Mouse (Mus musculus): Measurements from ENCODE around the gene Emc4.

Emc4 gene

GRCm38 (mm10) chr2:112367726-112368673 lies at the start of gene Emc4:
Gene Emc4, minus strand, starts transcription at chr2:112368027.
- peak; percentile 94 to 95 for DNase-seq

GRCm38 (mm10) chr2:112407030-112407429 lies 39.2 kb upstream of the Emc4 start:
- DNase-seq = no peak

- no peak for DNase-seq
These were observed 28.8 kb upstream of the Emc4 start for GRCm38 (mm10) chr2:112396649-112397048.

- no peak for DNase-seq
These were observed 26.1 kb upstream of the Emc4 start for GRCm38 (mm10) chr2:112393958-112394357.

GRCm38 (mm10) chr2:112392689-112393088 lies 24.9 kb upstream of the Emc4 start:
- DNase-seq = no peak

GRCm38 (mm10) chr2:112391346-112392000 lies 23.6 kb upstream of the Emc4 start:
- DNase-seq = no peak

GRCm38 (mm10) chr2:112390843-112391242 lies 23.0 kb upstream of the Emc4 start:
- DNase-seq = no peak

GRCm38 (mm10) chr2:112381219-112381618 lies 13.4 kb upstream of the Emc4 start:
- DNase-seq = no peak

GRCm38 (mm10) chr2:112380131-112380530 lies 12.3 kb upstream of the Emc4 start:
- no peak for DNase-seq

GRCm38 (mm10) chr2:112378973-112379898 lies 11.4 kb upstream of the Emc4 start, which contains the start of gene Katnbl1:
Gene Katnbl1, plus strand, starts transcription at chr2:112379211.
- peak; percentile 96 to 97 for DNase-seq

GRCm38 (mm10) chr2:112374610-112375009 lies 6.8 kb upstream of the Emc4 start:
- no peak for DNase-seq

GRCm38 (mm10) chr2:112373141-112373540 lies 5.3 kb upstream of the Emc4 start:
- DNase-seq = no peak

- DNase-seq = no peak
These were observed 2.1 kb upstream of the Emc4 start for GRCm38 (mm10) chr2:112369941-112370340.

GRCm38 (mm10) chr2:112367222-112367621 lies 605 bp downstream of the Emc4 start:
- peak; percentile 28 to 32 for DNase-seq

- no peak for DNase-seq
These were observed 7.1 kb downstream of the Emc4 start for GRCm38 (mm10) chr2:112360781-112361169.

GRCm38 (mm10) chr2:112360012-112360780 lies 7.6 kb downstream of the Emc4 start:
- no peak for DNase-seq

GRCm38 (mm10) chr2:112359611-112360010 lies 8.2 kb downstream of the Emc4 start:
- DNase-seq = no peak

GRCm38 (mm10) chr2:112353685-112354455 lies 14.0 kb downstream of the Emc4 start:
- DNase-seq = no peak

- no peak for DNase-seq
These were observed 19.6 kb downstream of the Emc4 start for GRCm38 (mm10) chr2:112348246-112348645.

- DNase-seq = no peak
These were observed 26.7 kb downstream of the Emc4 start for GRCm38 (mm10) chr2:112341117-112341516.

GRCm38 (mm10) chr2:112339736-112340135 lies 28.1 kb downstream of the Emc4 start:
- peak in 1 of 2 experiments; percentile 15 for DNase-seq

All from cerebellum, postnatal 14 days (tissue).